Comparison of ENCODE assay signal across 15 mouse cellular contexts in genomic region chr17:67170696-67171095, GRCm38 (mm10).
DNase-seq lines count a peak whose midpoint lies in the region; ATAC-seq and TF ChIP-seq lines count a peak whose summit lies in the region.
"Had no signal": no experiment of that assay in that cellular context is flagged by ENCODE, and none has a peak within 500 bp of the region (broad histone marks: within the 10 kb centered on the region; RNA-seq: fewer than 3 reads in every experiment).

No protein-coding gene starts in this region.

- H3K36me3 ChIP-seq in heart, embryonic 11.5 days (ENCODE audit: control insufficient read depth, insufficient read depth, low read length), result no peaks in the 10 kb centered on the region
- H3K36me3 ChIP-seq in heart, embryonic 16.5 days (ENCODE audit: control insufficient read depth, insufficient read depth), result no peaks in the 10 kb centered on the region
- no peaks in the 10 kb centered on the region for H3K36me3 ChIP-seq in neural tube, embryonic 15.5 days
- H3K36me3 ChIP-seq in hindbrain, embryonic 12.5 days, result no peaks in the 10 kb centered on the region
- H3K36me3 ChIP-seq: liver, embryonic 13.5 days; neural tube, embryonic 12.5 days had no signal

- TF ChIP-seq CTCF in gastrocnemius, adult 2 months (IDR thresholded peaks at IDR 0.05), result no peak

- intact Hi-C loops in gastrocnemius, adult 2 months (cut with DNase I), result loop anchor here (10.0 kb wide), 1 partner anchor 486 kb away; no protein-coding TSS in a partner anchor

- DNase-seq in heart, adult 11 months, result peak; percentile 98
- peak; percentile 65 for DNase-seq in gastrocnemius, adult 2 months
- peak; percentile 30 to 66 for DNase-seq in kidney, postnatal 25 days
- DNase-seq in layer of hippocampus, postnatal 10 days (ENCODE audit: low spot score in 2 of 2), result no peak
- DNase-seq: cerebellum, adult 9-11 months; liver, embryonic 13.5 days; thymus, adult 2 months had no signal

- H3K4me1 ChIP-seq in heart, embryonic 11.5 days (ENCODE audit: control insufficient read depth, insufficient read depth, low read length), result peaks cover 10% of the 10 kb centered on the region
- peaks cover 12% of the 10 kb centered on the region for H3K4me1 ChIP-seq in heart, embryonic 16.5 days (ENCODE audit: control insufficient read depth, insufficient read depth, low read length)
- no peaks in the 10 kb centered on the region; the same call in 1 of the 2 replicates for H3K4me1 ChIP-seq in neural tube, embryonic 15.5 days
- H3K4me1 ChIP-seq in hindbrain, embryonic 12.5 days, result no peaks in the 10 kb centered on the region
- H3K4me1 ChIP-seq: liver, embryonic 13.5 days; neural tube, embryonic 12.5 days had no signal

- no peak overlapping the region for H3K4me2 ChIP-seq in heart, embryonic 11.5 days
- H3K4me2 ChIP-seq in heart, embryonic 16.5 days (ENCODE audit: low read depth, low read length), result peak overlapping the region; percentile 26; the same call in 1 of the 2 replicates
- H3K4me2 ChIP-seq in neural tube, embryonic 15.5 days, result no peak overlapping the region
- H3K4me2 ChIP-seq in hindbrain, embryonic 12.5 days (replicated peaks), result no peak overlapping the region
- H3K4me2 ChIP-seq: liver, embryonic 13.5 days; midbrain, embryonic 11.5 days; neural tube, embryonic 12.5 days had no signal

- WGBS in heart, embryonic 11.5 days (ENCODE audit: insufficient replicate concordance), result 63% methylated on average over 7 of the region's 7 CpGs
- 35% methylated on average over 7 of the region's 7 CpGs for WGBS in heart, embryonic 16.5 days
- WGBS in neural tube, embryonic 15.5 days, result 71% methylated on average over 7 of the region's 7 CpGs
- WGBS in hindbrain, embryonic 12.5 days, result 80% methylated on average over 7 of the region's 7 CpGs

- H3K27me3 ChIP-seq in heart, embryonic 11.5 days (ENCODE audit: control insufficient read depth, insufficient read depth, low read length), result no peaks in the 10 kb centered on the region
- no peaks in the 10 kb centered on the region for H3K27me3 ChIP-seq in heart, embryonic 16.5 days (ENCODE audit: control insufficient read depth, insufficient read depth, low read length)
- H3K27me3 ChIP-seq in neural tube, embryonic 15.5 days (replicated peaks), result no peaks in the 10 kb centered on the region
- no peaks in the 10 kb centered on the region for H3K27me3 ChIP-seq in hindbrain, embryonic 12.5 days
- H3K27me3 ChIP-seq: liver, embryonic 13.5 days; neural tube, embryonic 12.5 days had no signal

- H3K9ac ChIP-seq in heart, embryonic 11.5 days (ENCODE audit: low read depth, low read length), result no peak overlapping the region
- H3K9ac ChIP-seq in heart, embryonic 16.5 days (ENCODE audit: low read length), result no peak overlapping the region
- no peak overlapping the region for H3K9ac ChIP-seq in neural tube, embryonic 15.5 days (replicated peaks)
- no peak overlapping the region for H3K9ac ChIP-seq in hindbrain, embryonic 12.5 days
- H3K9ac ChIP-seq: liver, embryonic 13.5 days; neural tube, embryonic 12.5 days had no signal

- ATAC-seq in heart, embryonic 11.5 days (replicated peaks; ENCODE audit: insufficient number of reproducible peaks, low FRiP score, low TSS enrichment), result no peak
- ATAC-seq in heart, embryonic 16.5 days (replicated peaks; ENCODE audit: extremely low read depth, insufficient read depth, low FRiP score), result peak; percentile 83
- no peak for ATAC-seq in neural tube, embryonic 15.5 days (ENCODE audit: low FRiP score)
- ATAC-seq in hindbrain, embryonic 12.5 days (ENCODE audit: low FRiP score), result no peak
- ATAC-seq: hindbrain, postnatal 0 days had no signal

- no peaks in the 10 kb centered on the region for H3K9me3 ChIP-seq in heart, embryonic 11.5 days (replicated peaks; ENCODE audit: control insufficient read depth, low read length)
- H3K9me3 ChIP-seq in heart, embryonic 16.5 days (replicated peaks; ENCODE audit: control insufficient read depth, low read length), result no peaks in the 10 kb centered on the region
- no peaks in the 10 kb centered on the region for H3K9me3 ChIP-seq in neural tube, embryonic 15.5 days (replicated peaks)
- no peaks in the 10 kb centered on the region for H3K9me3 ChIP-seq in hindbrain, embryonic 12.5 days (replicated peaks)
- H3K9me3 ChIP-seq: liver, embryonic 13.5 days; neural tube, embryonic 12.5 days had no signal

- no peak overlapping the region for H3K27ac ChIP-seq in heart, embryonic 11.5 days (ENCODE audit: low read depth, low read length)
- peak overlapping the region; percentile 76 for H3K27ac ChIP-seq in gastrocnemius, adult 2 months
- H3K27ac ChIP-seq in heart, embryonic 16.5 days (ENCODE audit: low read length), result peak overlapping the region; percentile 51
- H3K27ac ChIP-seq in neural tube, embryonic 15.5 days (replicated peaks), result no peak overlapping the region
- no peak overlapping the region for H3K27ac ChIP-seq in hindbrain, embryonic 12.5 days
- H3K27ac ChIP-seq: hindbrain, postnatal 0 days; layer of hippocampus, adult 2 months; liver, embryonic 13.5 days; neural tube, embryonic 12.5 days had no signal

- H3K4me3 ChIP-seq in heart, embryonic 11.5 days (ENCODE audit: low read depth, low read length), result no peak overlapping the region
- H3K4me3 ChIP-seq in gastrocnemius, adult 2 months, result no peak overlapping the region
- H3K4me3 ChIP-seq in heart, embryonic 16.5 days (ENCODE audit: low read length), result no peak overlapping the region
- no peak overlapping the region for H3K4me3 ChIP-seq in neural tube, embryonic 15.5 days (replicated peaks)
- no peak overlapping the region for H3K4me3 ChIP-seq in hindbrain, embryonic 12.5 days
- H3K4me3 ChIP-seq: layer of hippocampus, adult 2 months; liver, embryonic 13.5 days; neural tube, embryonic 12.5 days had no signal

Comparison
In these comparisons a context has a peak if more than half of its experiments do, and no peak if none do; other contexts are left out.
1. H3K27ac ChIP-seq: peak in gastrocnemius, adult 2 months (single experiment) and heart, embryonic 16.5 days (single experiment); none in heart, embryonic 11.5 days (single experiment), neural tube, embryonic 15.5 days (single experiment) and hindbrain, embryonic 12.5 days (single experiment).
2. DNase-seq: peak in heart, adult 11 months (single experiment), gastrocnemius, adult 2 months (single experiment) and kidney, postnatal 25 days (2 of 2); none in layer of hippocampus, postnatal 10 days (0 of 2).